Mouse (Mus musculus) lung, embryonic 16.5 days (tissue): Measurements from ENCODE around the gene Als2cr12. TPM values are rescaled to one million over a fixed set of nuclear protein-coding genes. Genes with fewer than 3 reads are reported as not detected.
A peak's percentile ranks its signal among the peaks of the same experiment; 100 is the strongest.

Experiments used
- ATAC-seq: fragments of 200-750 bp; cut with Nextera tagmentation; 2 replicates; pipeline ENCODE4 v1.8.0; 2017; ENCODE audit warnings: low read depth, mild to moderate bottlenecking, moderate library complexity
- H3K27ac ChIP-seq: fragments of 300-500 bp; sonication (generic); 2 replicates; pipeline ENCODE4 v1.5.1; 2014; ENCODE audit warnings: mild to moderate bottlenecking, control low read depth, low read length
- H3K27me3 ChIP-seq: fragments of 300-500 bp; sonication (generic); 2 replicates; pipeline ENCODE4 v1.6.1; 2014; ENCODE audit warnings: low read depth, low read length, mixed read lengths; ENCODE audit not compliant: control insufficient read depth, insufficient read depth
- H3K36me3 ChIP-seq: fragments of 300-500 bp; sonication (generic); 2 replicates; pipeline ENCODE4 v1.6.1; 2014; ENCODE audit warnings: low read length; ENCODE audit not compliant: control insufficient read depth, insufficient read depth
- H3K4me1 ChIP-seq: fragments of 300-500 bp; sonication (generic); replicated peaks from 2 replicates; pipeline ENCODE4 v1.6.1; 2014; ENCODE audit warnings: low read length, mixed read lengths; ENCODE audit not compliant: control insufficient read depth, insufficient read depth
- H3K4me2 ChIP-seq: fragments of 300-500 bp; sonication (generic); 2 replicates; pipeline ENCODE4 v1.6.1; 2014; ENCODE audit warnings: low read depth, low read length, control low read depth
- H3K4me3 ChIP-seq: fragments of 300-500 bp; sonication (generic); 2 replicates; pipeline ENCODE4 v1.5.1; 2014; ENCODE audit warnings: mild to moderate bottlenecking, low read length, control low read depth
- H3K9ac ChIP-seq: fragments of 300-500 bp; sonication (generic); 2 replicates; pipeline ENCODE4 v1.6.1; 2014; ENCODE audit warnings: low read length, control low read depth
- H3K9me3 ChIP-seq: fragments of 300-500 bp; sonication (generic); 2 replicates; pipeline ENCODE4 v1.6.1; 2016; ENCODE audit warnings: low read length; ENCODE audit not compliant: control insufficient read depth
- WGBS: fragments of 180-500 bp; shearing (Covaris S2); extraction: QIAGEN DNeasy Blood & Tissue Kit; methylation state at CpG from one replicate; pipeline ENCODE4 v1.1.7; 2014; 5-methylcytosine and 5-hydroxymethylcytosine counted together
- polyA plus RNA-seq: library from polyadenylated mRNA; unstranded; fragments of >200 nt; fragmentation: Nextera tagmentation; extraction: Ambion mirVana; gene quantifications from 2 replicates; pipeline ENCODE4 v1.2.1, GENCODE M21; 2015

Gene Als2cr12
- polyA plus RNA-seq, 1 experiment from 2014 or later: not detected

- no peak overlapping the region for H3K27ac ChIP-seq
- no peak for ATAC-seq
- H3K36me3 ChIP-seq: peaks cover 14% of the 10 kb centered on the region
- no peak overlapping the region for H3K4me3 ChIP-seq
- WGBS: 80% methylated on average over 11 of the region's 11 CpGs
- H3K9ac ChIP-seq: no peak overlapping the region
- H3K4me1 ChIP-seq: peaks cover 2% of the 10 kb centered on the region; the same call in 1 of the 2 replicates
- no peak overlapping the region for H3K4me2 ChIP-seq
- no peaks in the 10 kb centered on the region for H3K9me3 ChIP-seq
- H3K27me3 ChIP-seq: no peaks in the 10 kb centered on the region
Measured at GRCm38 (mm10) chr1:58722115-58722938, 26.5 kb upstream of the Als2cr12 start.

GRCm38 (mm10) chr1:58720988-58721387 is 25.2 kb upstream of the Als2cr12 start:
- Histone ChIP-seq H3K4me2 (no peak overlapping the region), H3K4me1 (peaks cover 5% of the 10 kb centered on the region), H3K4me3 (no peak overlapping the region), H3K27me3 (no peaks in the 10 kb centered on the region), H3K36me3 (peaks cover 12% of the 10 kb centered on the region), H3K27ac (no peak overlapping the region), H3K9me3 (no peaks in the 10 kb centered on the region), H3K9ac (no peak overlapping the region)
- ATAC-seq: no peak
- 67% methylated on average over 4 of the region's 4 CpGs for WGBS

DNA sequence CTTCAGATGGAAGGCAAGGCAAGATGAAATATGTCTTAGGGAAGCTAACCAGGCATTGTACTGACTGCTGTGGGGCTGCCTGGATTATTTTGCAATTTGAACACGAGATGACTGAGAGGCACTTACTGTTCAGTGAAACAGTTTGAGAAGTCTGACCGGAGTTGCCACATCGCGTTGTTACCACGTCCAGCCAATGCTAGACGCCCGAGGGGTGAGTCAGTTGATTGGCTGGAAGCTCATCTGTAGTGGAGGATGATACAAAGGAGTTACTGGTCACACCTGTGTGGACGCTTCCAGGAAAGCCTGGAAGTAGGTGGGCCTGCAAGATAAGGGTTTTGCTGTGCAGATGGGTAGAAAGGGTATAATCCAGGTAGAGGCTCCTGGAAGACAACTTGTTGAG is 24.3 kb upstream of the Als2cr12 start:
- Histone ChIP-seq H3K4me2 (no peak overlapping the region), H3K4me3 (no peak overlapping the region), H3K9me3 (no peaks in the 10 kb centered on the region), H3K9ac (no peak overlapping the region), H3K4me1 (peaks cover 10% of the 10 kb centered on the region), H3K27ac (no peak overlapping the region), H3K27me3 (no peaks in the 10 kb centered on the region), H3K36me3 (peaks cover 12% of the 10 kb centered on the region)
- 82% methylated on average over 8 of the region's 8 CpGs for WGBS
- no peak for ATAC-seq

- WGBS: 80% methylated on average over 7 of the region's 7 CpGs
- H3K36me3 ChIP-seq: peaks cover 12% of the 10 kb centered on the region
- H3K4me2 ChIP-seq: no peak overlapping the region
- no peaks in the 10 kb centered on the region for H3K9me3 ChIP-seq
- H3K27me3 ChIP-seq: no peaks in the 10 kb centered on the region
- peaks cover 14% of the 10 kb centered on the region for H3K4me1 ChIP-seq
- no peak overlapping the region for H3K9ac ChIP-seq
- no peak overlapping the region for H3K4me3 ChIP-seq
- H3K27ac ChIP-seq: no peak overlapping the region
- ATAC-seq: no peak
Measured at GRCm38 (mm10) chr1:58719356-58719945, 23.7 kb upstream of the Als2cr12 start.

DNA sequence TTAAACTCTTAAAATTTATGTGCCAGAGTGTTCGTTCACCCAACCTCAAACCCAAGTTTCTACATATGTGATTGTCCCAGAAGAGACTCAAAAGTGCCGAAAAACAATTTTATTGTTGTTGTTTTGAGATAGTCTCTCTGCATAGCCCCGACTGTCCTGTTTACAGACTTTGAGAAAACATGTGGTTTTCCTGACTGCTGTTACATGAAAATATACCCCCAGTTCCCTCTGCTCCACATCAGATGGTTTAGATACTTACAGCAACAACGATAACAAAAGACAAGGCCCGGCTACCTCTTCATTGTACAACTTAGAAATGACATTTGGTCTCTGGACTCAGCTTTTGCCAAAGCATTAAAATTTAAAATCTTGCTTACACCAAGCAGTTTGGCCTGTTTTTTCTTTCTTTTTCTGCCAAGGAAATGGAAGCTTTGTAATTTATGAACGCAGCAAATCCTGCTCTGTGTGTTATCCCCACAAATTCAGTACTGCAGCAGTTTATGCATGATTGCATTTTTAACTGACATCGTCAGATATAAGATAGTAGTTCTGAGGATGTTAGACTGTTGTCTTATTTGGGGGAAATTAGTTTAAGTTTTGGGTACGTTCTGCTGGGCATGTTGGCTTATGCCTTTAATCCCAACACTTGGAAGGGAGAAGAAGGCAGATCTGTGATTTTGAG is 21.9 kb upstream of the Als2cr12 start:
- ATAC-seq: no peak
- no peaks in the 10 kb centered on the region for H3K9me3 ChIP-seq
- WGBS: 91% methylated on average over 8 of the region's 8 CpGs
- H3K27me3 ChIP-seq: no peaks in the 10 kb centered on the region
- peaks cover 12% of the 10 kb centered on the region for H3K36me3 ChIP-seq
- no peak overlapping the region for H3K27ac ChIP-seq
- no peak overlapping the region for H3K4me3 ChIP-seq
- H3K9ac ChIP-seq: no peak overlapping the region
- H3K4me2 ChIP-seq: no peak overlapping the region
- peaks cover 14% of the 10 kb centered on the region for H3K4me1 ChIP-seq

GRCm38 (mm10) chr1:58716883-58717220 is 21.1 kb upstream of the Als2cr12 start:
- Histone ChIP-seq H3K27me3 (no peaks in the 10 kb centered on the region), H3K9me3 (no peaks in the 10 kb centered on the region), H3K4me1 (peaks cover 14% of the 10 kb centered on the region), H3K27ac (no peak overlapping the region), H3K9ac (no peak overlapping the region), H3K36me3 (peaks cover 12% of the 10 kb centered on the region), H3K4me2 (no peak overlapping the region), H3K4me3 (no peak overlapping the region)
- ATAC-seq: no peak
- 88% methylated on average over 4 of the region's 4 CpGs for WGBS

- Histone ChIP-seq H3K27me3 (no peaks in the 10 kb centered on the region), H3K4me2 (peak overlapping the region; percentile 65; the same call in 1 of the 2 replicates), H3K4me1 (peaks cover 14% of the 10 kb centered on the region), H3K4me3 (peak overlapping the region; percentile 19), H3K9me3 (no peaks in the 10 kb centered on the region), H3K9ac (no peak overlapping the region), H3K27ac (peak overlapping the region; percentile 51; the same call in 1 of the 2 replicates), H3K36me3 (peaks cover 12% of the 10 kb centered on the region)
- WGBS: 42% methylated on average over 7 of the region's 7 CpGs
- ATAC-seq: no peak
Measured at GRCm38 (mm10) chr1:58716162-58716882, 20.5 kb upstream of the Als2cr12 start.

DNA sequence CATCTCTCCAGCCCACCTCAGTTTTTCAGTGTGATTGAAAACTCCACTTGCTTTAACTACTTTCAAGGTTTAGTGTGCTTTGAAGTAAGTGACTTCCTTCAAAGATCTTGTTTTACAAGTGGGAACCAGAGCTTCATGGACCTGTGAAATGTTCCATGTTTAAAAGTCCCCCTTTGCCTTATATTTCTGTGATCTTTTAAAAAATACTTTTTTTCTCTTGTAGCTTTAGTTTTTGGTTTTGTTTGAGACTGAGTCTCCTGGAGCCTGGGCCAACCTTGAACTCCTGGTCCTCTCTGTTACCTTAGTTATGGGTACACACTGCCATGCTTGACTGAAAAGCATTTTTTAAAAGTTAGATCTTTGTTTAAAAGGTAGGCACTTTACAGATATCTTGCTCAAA is 19.7 kb upstream of the Als2cr12 start:
- peak overlapping the region; percentile 9; the same call in 1 of the 2 replicates for H3K4me3 ChIP-seq

GRCm38 (mm10) chr1:58714361-58714760 is 18.6 kb upstream of the Als2cr12 start:
- Histone ChIP-seq H3K9ac (peak overlapping the region; percentile 92), H3K4me1 (peaks cover 17% of the 10 kb centered on the region), H3K27me3 (no peaks in the 10 kb centered on the region), H3K36me3 (peaks cover 12% of the 10 kb centered on the region), H3K27ac (peak overlapping the region; percentile 99), H3K4me2 (peak overlapping the region; percentile 65), H3K4me3 (peak overlapping the region; percentile 77), H3K9me3 (no peaks in the 10 kb centered on the region)
- ATAC-seq: no peak
- WGBS: 21% methylated on average over 1 of the region's 1 CpGs

More for the DNA sequence above, 19.7 kb upstream of the Als2cr12 start:
- Histone ChIP-seq H3K4me1 (peaks cover 15% of the 10 kb centered on the region), H3K36me3 (peaks cover 12% of the 10 kb centered on the region), H3K9ac (no peak overlapping the region), H3K9me3 (no peaks in the 10 kb centered on the region), H3K27ac (peak overlapping the region; percentile 51; the same call in 1 of the 2 replicates), H3K27me3 (no peaks in the 10 kb centered on the region), H3K4me2 (peak overlapping the region; percentile 65; the same call in 1 of the 2 replicates)
- ATAC-seq: no peak
